Mouse (Mus musculus) c-Kit-positive CD71-negative TER-119-negative erythroid progenitor cells, embryonic 14.5 days (primary cell): ENCODE results near the gene Gm20509.
"Not testable (repeated sequence)": the region's sequence is repeated elsewhere in the genome, so short reads cannot be mapped to it uniquely, and the experiment has no call there.

Experiments
- DNase-seq: peaks from one replicate; pipeline ENCODE4 v3.0.0-alpha.2; 2013; ENCODE audit warnings: low read depth

Gene Gm20509

GRCm38 (mm10) chr9:73102181-73102580 lies at the start of gene Gm20509:
Gm20509 (plus strand) TSS chr9:73102470.
- no peak for DNase-seq

- no peak for DNase-seq
These were observed 46.8 kb upstream of the Gm20509 start for GRCm38 (mm10) chr9:73055441-73055911.

GRCm38 (mm10) chr9:73059224-73059623 lies 43.0 kb upstream of the Gm20509 start:
- DNase-seq: no peak

GRCm38 (mm10) chr9:73063621-73064290 lies 38.5 kb upstream of the Gm20509 start:
- no peak for DNase-seq

- DNase-seq: no peak
These were observed 35.2 kb upstream of the Gm20509 start for GRCm38 (mm10) chr9:73067086-73067485.

GRCm38 (mm10) chr9:73068230-73068679 lies 34.0 kb upstream of the Gm20509 start:
- DNase-seq: no peak

- DNase-seq: no peak
These were observed 33.6 kb upstream of the Gm20509 start for GRCm38 (mm10) chr9:73068688-73069087.

GRCm38 (mm10) chr9:73070971-73071659 lies 31.2 kb upstream of the Gm20509 start:
- no peak for DNase-seq

GRCm38 (mm10) chr9:73072426-73072825 lies 29.8 kb upstream of the Gm20509 start:
- no peak for DNase-seq

GRCm38 (mm10) chr9:73073169-73073568 lies 29.1 kb upstream of the Gm20509 start:
- DNase-seq: no peak

- not testable (repeated sequence) for DNase-seq
These were observed 22.9 kb upstream of the Gm20509 start for GRCm38 (mm10) chr9:73079349-73079748.

GRCm38 (mm10) chr9:73079801-73080325 lies 22.4 kb upstream of the Gm20509 start:
- no peak for DNase-seq

- no peak for DNase-seq
These were observed 19.8 kb upstream of the Gm20509 start for GRCm38 (mm10) chr9:73082291-73083000.

GRCm38 (mm10) chr9:73083956-73084355 lies 18.3 kb upstream of the Gm20509 start:
- DNase-seq: no peak

- DNase-seq: no peak
These were observed 16.4 kb upstream of the Gm20509 start for GRCm38 (mm10) chr9:73085845-73086244.

- no peak for DNase-seq
These were observed 15.1 kb upstream of the Gm20509 start for GRCm38 (mm10) chr9:73087121-73087520.

GRCm38 (mm10) chr9:73087581-73087980 lies 14.7 kb upstream of the Gm20509 start:
- no peak for DNase-seq

- DNase-seq: no peak
These were observed 12.9 kb upstream of the Gm20509 start for GRCm38 (mm10) chr9:73089222-73089920.

- DNase-seq: no peak
These were observed 12.1 kb upstream of the Gm20509 start for GRCm38 (mm10) chr9:73090121-73090520.

- no peak for DNase-seq
These were observed 10.5 kb upstream of the Gm20509 start for GRCm38 (mm10) chr9:73091747-73092146.

- no peak for DNase-seq
These were observed 7.7 kb upstream of the Gm20509 start for GRCm38 (mm10) chr9:73094580-73094979.

- DNase-seq: no peak
These were observed 4.4 kb upstream of the Gm20509 start for GRCm38 (mm10) chr9:73097898-73098297.
